Mouse (Mus musculus): Measurements from ENCODE around the gene Hsd17b13. TPM values are rescaled to one million over a fixed set of nuclear protein-coding genes. Genes with fewer than 3 reads are reported as not detected.

The Hsd17b13 gene
- polyA plus RNA-seq, 1 experiment from 2014 or later = not detected

DNA sequence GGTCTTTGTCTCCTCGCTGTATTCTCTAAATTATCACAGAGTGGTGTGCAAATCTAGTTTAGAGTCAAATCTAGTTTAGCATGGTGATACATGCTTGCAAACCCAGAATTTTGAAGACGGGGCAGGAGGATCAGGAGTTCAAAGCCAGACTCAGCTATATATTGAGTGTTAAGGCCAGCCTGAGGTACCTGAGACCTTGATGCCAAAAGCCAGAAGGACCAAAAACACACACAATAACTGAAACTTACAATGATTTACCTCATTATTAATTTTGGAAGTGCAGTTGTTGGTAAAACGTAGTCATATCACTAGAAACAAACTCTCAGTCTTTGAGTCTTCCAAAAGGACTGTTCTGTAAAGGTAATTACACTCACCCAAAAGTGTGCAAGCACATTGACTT, 32.2 kb upstream of the Hsd17b13 start:
- Histone ChIP-seq H3K36me3 (ENCODE audit: control insufficient read depth, insufficient read depth) (no peaks in the 10 kb centered on the region), H3K9ac (replicated peaks; ENCODE audit: low read depth, low read length) (no peak overlapping the region), H3K27me3 (replicated peaks; ENCODE audit: control insufficient read depth, insufficient read depth, low read length) (no peaks in the 10 kb centered on the region), H3K4me3 (replicated peaks; ENCODE audit: low read length) (no peak overlapping the region), H3K27ac (ENCODE audit: low read length) (no peak overlapping the region), H3K9me3 (ENCODE audit: control insufficient read depth, low read length) (no peaks in the 10 kb centered on the region), H3K4me2 (ENCODE audit: low read length) (no peak overlapping the region), H3K4me1 (replicated peaks; ENCODE audit: control insufficient read depth, insufficient read depth, low read length) (no peaks in the 10 kb centered on the region)
- ATAC-seq = no peak
- 90% methylated on average over 3 of the region's 3 CpGs for WGBS

DNA sequence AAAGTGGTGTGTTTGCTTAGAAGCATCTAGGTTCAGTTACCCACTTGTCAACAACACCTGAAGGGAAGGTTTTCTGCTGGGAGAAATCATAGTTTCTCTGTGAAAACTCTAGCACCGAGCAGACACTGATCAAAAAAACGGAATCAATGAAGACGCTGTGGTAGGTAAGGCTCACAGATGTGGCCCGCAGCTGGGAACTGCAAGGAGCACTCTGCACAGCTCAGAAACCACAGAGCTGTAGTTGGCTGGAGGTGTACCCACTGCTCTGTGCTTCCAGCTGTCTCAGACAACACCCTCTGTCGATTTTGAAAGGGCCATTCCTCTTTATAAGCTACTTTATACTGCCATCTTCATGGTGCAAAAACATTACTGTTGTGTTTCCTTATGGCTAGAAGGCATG, 30.6 kb upstream of the Hsd17b13 start:
- no peak overlapping the region for H3K4me3 ChIP-seq (replicated peaks; ENCODE audit: low read length)
- 74% methylated on average over 5 of the region's 5 CpGs for WGBS
- no peaks in the 10 kb centered on the region for H3K4me1 ChIP-seq (replicated peaks; ENCODE audit: control insufficient read depth, insufficient read depth, low read length)
- no peak for ATAC-seq
- H3K9me3 ChIP-seq (ENCODE audit: control insufficient read depth, low read length) = no peaks in the 10 kb centered on the region
- no peak overlapping the region for H3K4me2 ChIP-seq (ENCODE audit: low read length)
- no peak overlapping the region for H3K9ac ChIP-seq (replicated peaks; ENCODE audit: low read depth, low read length)
- H3K27me3 ChIP-seq (replicated peaks; ENCODE audit: control insufficient read depth, insufficient read depth, low read length) = no peaks in the 10 kb centered on the region
- no peak overlapping the region for H3K27ac ChIP-seq (ENCODE audit: low read length)
- no peaks in the 10 kb centered on the region for H3K36me3 ChIP-seq (ENCODE audit: control insufficient read depth, insufficient read depth)

DNA sequence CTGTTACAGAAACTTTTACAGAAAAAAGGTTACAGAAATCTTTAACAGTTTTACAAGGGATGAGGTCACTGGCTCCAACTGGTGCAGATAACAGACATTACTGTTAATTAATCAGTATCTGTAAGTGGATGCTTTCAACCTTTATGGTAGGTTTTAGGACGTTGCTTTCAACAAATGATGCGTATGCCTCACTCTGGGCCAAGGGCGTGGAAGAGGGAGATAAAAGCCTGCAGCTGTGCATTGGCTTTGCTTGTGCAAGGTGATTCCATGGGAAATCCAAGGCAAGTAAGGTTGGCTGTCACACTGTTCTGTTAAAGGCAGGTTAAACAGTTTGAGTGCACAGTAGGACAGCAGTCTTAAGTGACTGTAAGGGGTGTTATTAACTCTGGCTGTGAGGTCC, 29.6 kb upstream of the Hsd17b13 start:
- WGBS = 57% methylated on average over 3 of the region's 3 CpGs
- Histone ChIP-seq H3K27me3 (replicated peaks; ENCODE audit: control insufficient read depth, insufficient read depth, low read length) (no peaks in the 10 kb centered on the region), H3K9me3 (ENCODE audit: control insufficient read depth, low read length) (no peaks in the 10 kb centered on the region), H3K4me3 (replicated peaks; ENCODE audit: low read length) (no peak overlapping the region), H3K4me2 (ENCODE audit: low read length) (no peak overlapping the region), H3K36me3 (ENCODE audit: control insufficient read depth, insufficient read depth) (no peaks in the 10 kb centered on the region), H3K27ac (ENCODE audit: low read length) (no peak overlapping the region), H3K9ac (replicated peaks; ENCODE audit: low read depth, low read length) (no peak overlapping the region), H3K4me1 (replicated peaks; ENCODE audit: control insufficient read depth, insufficient read depth, low read length) (no peaks in the 10 kb centered on the region)
- ATAC-seq = no peak

DNA sequence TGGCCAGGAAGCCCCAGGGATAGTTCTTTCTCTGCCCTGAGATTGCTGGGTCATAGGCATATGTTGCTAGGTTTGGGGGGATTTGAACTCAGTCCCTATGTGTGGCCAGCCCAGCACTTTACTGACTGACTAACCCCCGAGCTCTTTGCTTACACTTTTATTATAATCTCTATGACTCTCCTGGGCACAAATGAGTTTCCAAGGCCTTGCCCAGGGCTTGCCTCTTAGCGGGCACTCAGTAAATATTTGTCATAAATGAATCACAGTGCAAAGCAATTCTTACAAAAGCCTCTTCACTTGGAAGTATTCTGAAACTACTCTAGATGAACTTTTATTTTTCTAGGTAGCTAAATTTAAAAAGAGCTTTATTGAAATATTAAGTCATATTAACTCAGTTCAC, 26.7 kb upstream of the Hsd17b13 start:
- no peak overlapping the region for H3K9ac ChIP-seq (replicated peaks; ENCODE audit: low read depth, low read length)
- H3K4me2 ChIP-seq (ENCODE audit: low read length) = no peak overlapping the region
- no peaks in the 10 kb centered on the region for H3K9me3 ChIP-seq (ENCODE audit: control insufficient read depth, low read length)
- H3K36me3 ChIP-seq (ENCODE audit: control insufficient read depth, insufficient read depth) = no peaks in the 10 kb centered on the region
- no peak for ATAC-seq
- no peaks in the 10 kb centered on the region for H3K27me3 ChIP-seq (replicated peaks; ENCODE audit: control insufficient read depth, insufficient read depth, low read length)
- WGBS = 83% methylated on average over 2 of the region's 2 CpGs
- no peak overlapping the region for H3K27ac ChIP-seq (ENCODE audit: low read length)
- H3K4me1 ChIP-seq (replicated peaks; ENCODE audit: control insufficient read depth, insufficient read depth, low read length) = no peaks in the 10 kb centered on the region
- H3K4me3 ChIP-seq (replicated peaks; ENCODE audit: low read length) = no peak overlapping the region

DNA sequence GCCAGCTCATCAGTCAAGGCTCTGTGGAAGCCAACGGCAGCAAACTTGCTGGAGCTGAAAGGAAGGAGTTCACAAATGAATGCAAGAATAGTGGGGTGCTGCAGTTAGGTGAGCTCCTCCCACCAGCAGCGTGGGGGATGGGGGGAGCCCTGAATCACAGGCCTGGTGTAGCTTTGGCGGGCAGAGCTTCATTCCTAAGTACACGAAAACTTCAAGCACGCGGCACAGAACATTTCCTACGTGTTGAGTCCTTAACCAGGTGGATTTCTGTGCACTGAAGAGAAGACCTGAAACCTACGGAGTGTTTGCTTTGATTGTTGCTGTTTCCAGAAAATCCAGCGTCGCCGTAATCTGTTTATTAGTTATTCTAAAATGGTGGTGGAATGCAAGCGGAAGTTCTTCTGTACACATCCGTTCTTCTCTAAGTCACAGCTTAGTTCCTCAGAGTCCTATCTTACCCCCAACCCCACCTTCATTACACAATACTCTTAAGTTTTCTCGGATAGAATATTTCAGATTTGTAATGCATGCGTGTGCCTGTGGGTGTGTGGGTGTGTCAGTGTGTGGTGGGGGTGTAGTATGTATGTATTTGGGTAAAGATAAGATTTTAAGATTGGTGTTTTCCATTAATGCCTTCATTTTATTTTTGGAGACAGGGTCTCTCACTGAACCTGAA, 26.2 kb upstream of the Hsd17b13 start:
- Histone ChIP-seq H3K9ac (replicated peaks; ENCODE audit: low read depth, low read length) (no peak overlapping the region), H3K27me3 (replicated peaks; ENCODE audit: control insufficient read depth, insufficient read depth, low read length) (no peaks in the 10 kb centered on the region), H3K4me3 (replicated peaks; ENCODE audit: low read length) (no peak overlapping the region; the same call in 1 of the 2 replicates), H3K4me2 (ENCODE audit: low read length) (peak overlapping the region; percentile 29), H3K36me3 (ENCODE audit: control insufficient read depth, insufficient read depth) (no peaks in the 10 kb centered on the region), H3K27ac (ENCODE audit: low read length) (no peak overlapping the region), H3K4me1 (replicated peaks; ENCODE audit: control insufficient read depth, insufficient read depth, low read length) (no peaks in the 10 kb centered on the region), H3K9me3 (ENCODE audit: control insufficient read depth, low read length) (no peaks in the 10 kb centered on the region)
- 45% methylated on average over 15 of the region's 15 CpGs for whole genome bisulfite sequencing
- ATAC-seq = no peak

DNA sequence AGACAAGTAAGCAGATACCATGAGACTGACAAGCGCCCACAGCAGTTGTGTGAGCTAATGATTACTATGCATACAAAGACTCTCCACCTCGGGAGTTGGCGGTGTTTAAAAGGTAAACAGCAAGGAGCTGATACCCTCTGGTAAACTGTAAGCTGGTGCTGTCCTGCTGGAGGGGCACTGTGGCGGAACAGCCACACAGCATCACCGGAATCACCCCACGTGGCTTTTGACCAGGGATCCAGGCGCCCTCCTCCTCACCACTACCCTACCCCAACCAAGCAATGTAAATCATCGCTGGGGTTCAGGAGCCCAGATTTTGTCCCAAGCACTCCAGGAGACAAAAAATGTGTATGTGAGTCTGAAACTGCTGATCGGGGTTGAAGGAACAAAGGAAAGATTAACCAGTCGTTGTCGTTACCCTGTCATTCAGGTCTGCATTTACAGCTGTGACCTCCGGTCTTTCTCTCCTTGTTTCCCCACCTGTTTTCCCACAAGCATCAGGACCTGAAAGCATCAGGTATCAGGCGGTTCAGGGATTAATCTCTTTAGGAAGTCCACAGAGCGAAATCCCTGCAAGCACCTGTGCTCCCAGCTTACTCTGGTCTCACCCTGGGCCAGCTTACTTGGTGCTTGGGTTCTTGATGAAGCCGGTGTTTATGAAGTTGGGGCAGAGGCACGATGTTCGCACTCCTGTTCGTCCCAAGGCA, 25.5 kb upstream of the Hsd17b13 start:
- no peak overlapping the region for H3K27ac ChIP-seq (ENCODE audit: low read length)
- 13% methylated on average over 18 of the region's 18 CpGs for WGBS
- peak overlapping the region; percentile 2; the same call in 1 of the 2 replicates for H3K4me3 ChIP-seq (replicated peaks; ENCODE audit: low read length)
- no peaks in the 10 kb centered on the region for H3K4me1 ChIP-seq (replicated peaks; ENCODE audit: control insufficient read depth, insufficient read depth, low read length)
- no peak overlapping the region for H3K9ac ChIP-seq (replicated peaks; ENCODE audit: low read depth, low read length)
- no peaks in the 10 kb centered on the region for H3K27me3 ChIP-seq (replicated peaks; ENCODE audit: control insufficient read depth, insufficient read depth, low read length)
- no peaks in the 10 kb centered on the region for H3K9me3 ChIP-seq (ENCODE audit: control insufficient read depth, low read length)
- no peaks in the 10 kb centered on the region for H3K36me3 ChIP-seq (ENCODE audit: control insufficient read depth, insufficient read depth)
- ATAC-seq = no peak
- peak overlapping the region; percentile 29 for H3K4me2 ChIP-seq (ENCODE audit: low read length)

DNA sequence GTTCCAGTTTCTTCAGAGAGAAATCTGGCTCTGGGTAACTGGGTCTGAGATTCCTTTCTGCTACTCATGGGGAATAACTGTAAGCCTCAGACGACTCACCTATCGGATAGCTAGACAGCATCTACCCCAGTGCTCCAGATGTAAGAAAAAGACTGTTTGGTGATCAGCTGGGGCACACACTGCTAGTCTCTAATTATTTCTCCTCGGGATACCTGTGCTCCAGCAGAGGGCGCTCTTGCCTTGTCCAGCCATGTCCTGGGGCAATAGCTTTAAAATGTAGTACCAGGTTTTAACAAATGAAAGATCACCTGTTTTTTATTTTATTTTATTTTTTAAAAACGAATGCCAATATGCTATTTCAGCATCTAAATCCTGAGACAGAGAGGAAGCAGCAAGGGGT, 22.5 kb upstream of the Hsd17b13 start:
- peak; percentile 69 for ATAC-seq
- H3K27me3 ChIP-seq (replicated peaks; ENCODE audit: control insufficient read depth, insufficient read depth, low read length) = no peaks in the 10 kb centered on the region
- H3K27ac ChIP-seq (ENCODE audit: low read length) = no peak overlapping the region
- no peaks in the 10 kb centered on the region for H3K4me1 ChIP-seq (replicated peaks; ENCODE audit: control insufficient read depth, insufficient read depth, low read length)
- no peak overlapping the region for H3K9ac ChIP-seq (replicated peaks; ENCODE audit: low read depth, low read length)
- no peaks in the 10 kb centered on the region for H3K36me3 ChIP-seq (ENCODE audit: control insufficient read depth, insufficient read depth)
- H3K9me3 ChIP-seq (ENCODE audit: control insufficient read depth, low read length) = no peaks in the 10 kb centered on the region
- WGBS = 5% methylated on average over 5 of the region's 5 CpGs
- no peak overlapping the region for H3K4me2 ChIP-seq (ENCODE audit: low read length)
- H3K4me3 ChIP-seq (replicated peaks; ENCODE audit: low read length) = no peak overlapping the region

DNA sequence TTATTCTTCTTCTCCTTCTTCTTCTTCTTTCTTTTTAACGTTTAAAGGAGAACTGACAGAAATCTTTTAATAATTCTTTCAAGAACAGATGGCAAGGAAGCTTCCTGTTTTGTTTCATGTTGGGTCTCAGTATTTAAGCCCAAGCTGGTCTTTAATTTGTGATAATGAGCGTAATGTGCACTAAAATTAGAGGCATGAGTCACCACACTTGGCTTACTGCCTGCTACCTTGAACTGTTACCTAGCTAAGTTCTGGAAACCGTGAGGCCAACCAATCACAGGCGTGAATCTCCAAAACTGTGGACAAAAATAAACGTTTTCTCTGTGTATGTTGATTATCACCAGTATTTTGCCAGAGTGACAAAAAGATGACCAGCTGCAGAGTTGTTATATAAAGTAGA, 21.5 kb upstream of the Hsd17b13 start:
- Histone ChIP-seq H3K4me2 (ENCODE audit: low read length) (no peak overlapping the region), H3K9me3 (ENCODE audit: control insufficient read depth, low read length) (no peaks in the 10 kb centered on the region), H3K27me3 (replicated peaks; ENCODE audit: control insufficient read depth, insufficient read depth, low read length) (no peaks in the 10 kb centered on the region), H3K36me3 (ENCODE audit: control insufficient read depth, insufficient read depth) (no peaks in the 10 kb centered on the region), H3K4me1 (replicated peaks; ENCODE audit: control insufficient read depth, insufficient read depth, low read length) (no peaks in the 10 kb centered on the region), H3K9ac (replicated peaks; ENCODE audit: low read depth, low read length) (no peak overlapping the region), H3K4me3 (replicated peaks; ENCODE audit: low read length) (no peak overlapping the region), H3K27ac (ENCODE audit: low read length) (no peak overlapping the region)
- 44% methylated on average over 5 of the region's 5 CpGs for WGBS
- no peak for ATAC-seq

DNA sequence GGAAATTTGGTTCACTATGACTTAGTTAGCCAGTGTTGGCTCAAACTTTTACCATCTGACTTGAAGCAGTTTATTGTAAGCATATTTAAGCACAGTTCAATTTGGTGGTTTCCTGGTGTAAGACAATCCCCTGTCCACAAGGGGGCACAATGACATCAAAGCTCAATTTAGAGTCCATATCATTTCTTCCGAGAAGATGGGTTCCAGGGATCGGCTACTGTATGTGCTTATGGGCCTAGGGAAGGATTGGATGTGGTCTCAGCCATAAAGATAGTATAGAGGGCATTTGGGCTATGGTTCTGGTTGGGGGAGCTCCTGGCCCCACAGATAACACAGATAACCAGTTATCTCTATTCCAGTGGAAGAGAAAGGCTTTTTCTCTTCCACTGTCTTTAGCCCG, 18.0 kb upstream of the Hsd17b13 start:
- ATAC-seq = no peak
- no peak overlapping the region for H3K4me3 ChIP-seq (replicated peaks; ENCODE audit: low read length)
- 69% methylated on average over 3 of the region's 3 CpGs for WGBS

More for the DNA sequence above, 18.0 kb upstream of the Hsd17b13 start:
- H3K9ac ChIP-seq (replicated peaks; ENCODE audit: low read depth, low read length) = no peak overlapping the region
- no peaks in the 10 kb centered on the region for H3K27me3 ChIP-seq (replicated peaks; ENCODE audit: control insufficient read depth, insufficient read depth, low read length)
- H3K36me3 ChIP-seq (ENCODE audit: control insufficient read depth, insufficient read depth) = no peaks in the 10 kb centered on the region
- no peaks in the 10 kb centered on the region for H3K4me1 ChIP-seq (replicated peaks; ENCODE audit: control insufficient read depth, insufficient read depth, low read length)
- H3K4me2 ChIP-seq (ENCODE audit: low read length) = no peak overlapping the region
- H3K27ac ChIP-seq (ENCODE audit: low read length) = no peak overlapping the region
- no peaks in the 10 kb centered on the region for H3K9me3 ChIP-seq (ENCODE audit: control insufficient read depth, low read length)
